Mouse (Mus musculus): ENCODE data around the gene Nrbf2. TPM values are rescaled to one million over a fixed set of nuclear protein-coding genes. Genes with fewer than 3 reads are reported as not detected.

Gene Nrbf2
- polyA plus RNA-seq (2015; fragmentation: Nextera tagmentation; extraction: Ambion mirVana), result 12.2 and 14.5 TPM in 2 replicates

DNA sequence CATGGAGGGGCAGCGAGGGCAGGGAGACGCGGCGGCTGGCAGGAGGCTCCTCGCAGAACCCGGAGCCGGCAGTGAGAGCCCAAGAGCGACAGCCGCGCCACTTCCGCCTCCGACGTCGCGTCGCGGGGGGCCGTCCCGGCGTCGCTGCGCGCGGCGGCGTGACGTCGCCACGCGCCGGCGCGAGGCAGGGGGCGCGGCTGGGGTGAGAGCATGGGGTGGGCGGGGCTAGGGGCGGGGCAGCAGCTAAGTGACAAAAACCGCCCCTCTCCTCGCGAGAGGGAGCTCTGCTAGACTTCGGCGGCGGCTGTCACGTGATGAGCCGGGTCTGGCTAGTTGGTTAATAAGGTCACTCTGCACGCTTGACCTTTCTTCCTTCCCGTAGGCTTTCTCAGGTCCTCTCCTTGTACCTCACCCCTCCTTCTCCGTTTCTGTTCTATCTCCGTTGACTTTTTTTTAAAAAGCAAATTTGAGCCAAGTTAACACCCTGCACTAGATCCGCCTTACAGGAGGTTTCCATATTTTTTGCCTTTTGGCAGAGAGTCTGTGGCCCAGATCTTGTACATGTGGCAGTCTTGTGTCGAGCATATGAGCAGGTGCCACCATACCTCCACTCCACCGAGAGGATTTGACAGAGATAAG is at the start of gene Nrbf2:
Gene Nrbf2, minus strand, starts transcription at position 130 of the 639 bp plus-strand sequence.
- Histone ChIP-seq H3K4me1 (ENCODE audit: control insufficient read depth, low read depth, low read length) (peaks cover 22% of the 10 kb centered on the region), H3K36me3 (ENCODE audit: control insufficient read depth, insufficient read depth) (no peaks in the 10 kb centered on the region), H3K9ac (ENCODE audit: low read depth, low read length) (peak within 1 kb of the TSS; percentile 92), H3K9me3 (replicated peaks; ENCODE audit: control insufficient read depth, low read length) (no peaks in the 10 kb centered on the region), H3K27ac (ENCODE audit: low read length) (peak within 1 kb of the TSS; percentile 74), H3K27me3 (ENCODE audit: control insufficient read depth, insufficient read depth, low read depth, low read length) (no peaks in the 10 kb centered on the region), H3K4me2 (ENCODE audit: low read depth, low read length) (peak within 1 kb of the TSS; percentile 95), H3K4me3 (ENCODE audit: low read depth, low read length) (peak within 1 kb of the TSS; percentile 89)
- WGBS (ENCODE audit: insufficient replicate concordance), result 2% methylated on average over 50 of the region's 52 CpGs
- peak; percentile 97 for ATAC-seq (ENCODE audit: low read depth)

DNA sequence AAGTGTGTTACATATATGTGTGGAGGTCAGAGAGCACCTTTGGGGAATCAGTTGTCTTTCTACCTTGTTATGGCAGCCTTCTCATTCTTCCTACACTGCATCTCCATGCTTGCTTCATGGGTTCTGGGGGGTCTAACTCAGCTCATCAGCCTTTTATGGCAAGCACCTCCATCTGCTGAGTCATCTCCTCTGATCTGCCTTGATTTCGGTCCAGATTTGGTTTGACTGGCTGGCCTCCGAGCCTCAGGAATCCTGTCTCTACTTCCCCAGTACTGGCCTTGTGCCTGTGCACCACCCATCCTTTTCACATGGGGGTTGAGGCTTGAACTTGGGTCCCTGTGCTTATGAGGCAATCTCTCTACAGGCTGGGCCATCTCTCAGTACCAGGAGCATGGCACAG is 45.5 kb upstream of the Nrbf2 start:
- Histone ChIP-seq H3K27ac (ENCODE audit: low read length) (no peak overlapping the region), H3K4me3 (ENCODE audit: low read depth, low read length) (no peak overlapping the region), H3K27me3 (ENCODE audit: control insufficient read depth, insufficient read depth, low read depth, low read length) (no peaks in the 10 kb centered on the region), H3K4me1 (ENCODE audit: control insufficient read depth, low read depth, low read length) (no peaks in the 10 kb centered on the region), H3K9ac (ENCODE audit: low read depth, low read length) (no peak overlapping the region), H3K36me3 (ENCODE audit: control insufficient read depth, insufficient read depth) (no peaks in the 10 kb centered on the region), H3K9me3 (replicated peaks; ENCODE audit: control insufficient read depth, low read length) (no peaks in the 10 kb centered on the region), H3K4me2 (ENCODE audit: low read depth, low read length) (no peak overlapping the region)
- 64% methylated on average over 2 of the region's 2 CpGs for WGBS (ENCODE audit: insufficient replicate concordance)
- ATAC-seq (ENCODE audit: low read depth), result no peak

DNA sequence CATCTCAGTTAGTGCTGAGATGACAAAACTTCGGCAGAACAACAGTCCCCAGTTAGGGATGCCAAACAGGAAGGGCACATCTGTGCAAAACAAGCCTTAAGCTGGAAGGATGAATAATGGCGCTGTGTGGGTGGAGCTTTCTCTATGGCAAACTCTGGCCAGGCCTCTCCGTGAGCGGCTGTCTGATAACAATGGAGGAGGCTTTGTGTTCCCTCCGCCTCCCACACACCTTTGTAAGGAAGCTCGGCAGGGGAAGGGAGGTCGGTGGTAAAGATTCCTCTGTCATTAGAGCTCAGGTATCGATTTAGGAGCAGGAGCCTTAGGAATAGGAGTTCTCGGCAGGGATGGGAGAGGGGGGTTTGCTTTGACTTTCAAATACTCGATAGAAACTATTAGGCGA is 44.6 kb upstream of the Nrbf2 start:
- no peak for ATAC-seq (ENCODE audit: low read depth)
- no peak overlapping the region for H3K4me2 ChIP-seq (ENCODE audit: low read depth, low read length)
- H3K27me3 ChIP-seq (ENCODE audit: control insufficient read depth, insufficient read depth, low read depth, low read length), result no peaks in the 10 kb centered on the region
- H3K36me3 ChIP-seq (ENCODE audit: control insufficient read depth, insufficient read depth), result no peaks in the 10 kb centered on the region
- WGBS (ENCODE audit: insufficient replicate concordance), result 54% methylated on average over 11 of the region's 11 CpGs
- H3K9me3 ChIP-seq (replicated peaks; ENCODE audit: control insufficient read depth, low read length), result no peaks in the 10 kb centered on the region
- H3K4me1 ChIP-seq (ENCODE audit: control insufficient read depth, low read depth, low read length), result no peaks in the 10 kb centered on the region
- no peak overlapping the region for H3K9ac ChIP-seq (ENCODE audit: low read depth, low read length)
- no peak overlapping the region for H3K27ac ChIP-seq (ENCODE audit: low read length)
- H3K4me3 ChIP-seq (ENCODE audit: low read depth, low read length), result no peak overlapping the region

DNA sequence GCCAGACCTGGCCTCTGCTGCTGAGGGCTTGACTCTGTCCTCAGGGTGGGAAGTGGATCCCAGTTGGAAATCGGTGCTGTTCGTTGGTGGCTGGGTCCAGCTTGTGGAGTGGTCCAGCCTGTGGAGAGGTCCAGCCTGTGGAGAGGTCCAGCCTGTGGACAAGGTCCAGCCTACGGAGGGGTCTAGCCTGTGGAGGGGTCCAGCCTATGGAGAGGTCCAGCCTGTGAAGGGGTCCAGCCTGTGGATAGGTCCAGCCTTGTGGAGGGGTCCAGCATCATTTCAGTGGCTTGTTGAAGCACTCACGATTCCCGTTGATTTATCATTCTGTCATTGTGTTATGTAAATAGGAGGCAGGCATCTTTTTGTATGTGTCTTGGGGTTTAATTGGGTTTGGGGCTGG is 43.1 kb upstream of the Nrbf2 start:
- Histone ChIP-seq H3K27ac (ENCODE audit: low read length) (no peak overlapping the region), H3K4me3 (ENCODE audit: low read depth, low read length) (no peak overlapping the region), H3K9me3 (replicated peaks; ENCODE audit: control insufficient read depth, low read length) (no peaks in the 10 kb centered on the region), H3K36me3 (ENCODE audit: control insufficient read depth, insufficient read depth) (no peaks in the 10 kb centered on the region), H3K27me3 (ENCODE audit: control insufficient read depth, insufficient read depth, low read depth, low read length) (no peaks in the 10 kb centered on the region), H3K4me1 (ENCODE audit: control insufficient read depth, low read depth, low read length) (no peaks in the 10 kb centered on the region), H3K4me2 (ENCODE audit: low read depth, low read length) (no peak overlapping the region), H3K9ac (ENCODE audit: low read depth, low read length) (no peak overlapping the region)
- WGBS (ENCODE audit: insufficient replicate concordance), result 81% methylated on average over 5 of the region's 5 CpGs
- no peak for ATAC-seq (ENCODE audit: low read depth)

DNA sequence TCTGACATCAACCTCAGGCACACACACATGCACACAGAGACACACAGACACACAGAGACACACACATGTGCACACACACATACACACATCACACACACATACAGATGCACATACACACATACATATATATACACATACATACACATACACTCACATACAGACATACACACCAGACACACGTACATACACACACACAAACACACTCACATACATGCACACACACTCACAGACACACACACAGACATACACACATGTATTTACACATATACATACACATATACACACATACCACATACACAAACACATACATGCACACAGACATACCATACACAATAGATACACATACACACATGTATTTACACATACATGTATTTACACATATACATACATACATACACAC is 38.9 kb upstream of the Nrbf2 start:
- Histone ChIP-seq H3K36me3 (ENCODE audit: control insufficient read depth, insufficient read depth) (no peaks in the 10 kb centered on the region), H3K4me2 (ENCODE audit: low read depth, low read length) (no peak overlapping the region), H3K27me3 (ENCODE audit: control insufficient read depth, insufficient read depth, low read depth, low read length) (no peaks in the 10 kb centered on the region), H3K9ac (ENCODE audit: low read depth, low read length) (no peak overlapping the region), H3K4me3 (ENCODE audit: low read depth, low read length) (no peak overlapping the region), H3K9me3 (replicated peaks; ENCODE audit: control insufficient read depth, low read length) (no peaks in the 10 kb centered on the region), H3K27ac (ENCODE audit: low read length) (no peak overlapping the region), H3K4me1 (ENCODE audit: control insufficient read depth, low read depth, low read length) (no peaks in the 10 kb centered on the region)
- ATAC-seq (ENCODE audit: low read depth), result no peak
- 50% methylated on average over 1 of the region's 1 CpGs for WGBS (ENCODE audit: insufficient replicate concordance)

DNA sequence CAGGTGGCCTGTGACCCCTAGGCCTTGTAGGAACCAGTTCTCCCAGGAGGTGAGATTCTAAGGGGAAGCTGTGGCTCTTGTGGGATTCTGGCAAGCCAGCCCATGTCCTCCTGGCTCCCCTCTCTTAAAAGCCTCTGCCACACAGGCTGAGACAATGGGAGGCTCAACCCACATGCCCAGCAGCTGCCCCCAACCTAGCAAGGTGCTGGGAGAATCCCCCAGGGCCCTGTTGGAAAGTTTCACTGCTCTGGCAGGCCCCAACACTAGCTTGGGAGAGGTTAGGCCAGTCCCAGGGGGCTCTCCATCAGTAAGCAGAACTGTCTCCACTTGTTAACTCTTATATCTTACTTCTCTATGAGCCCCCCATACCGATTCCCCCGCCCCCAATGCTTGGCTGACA is 36.3 kb upstream of the Nrbf2 start:
- H3K9ac ChIP-seq (ENCODE audit: low read depth, low read length), result no peak overlapping the region
- no peaks in the 10 kb centered on the region for H3K36me3 ChIP-seq (ENCODE audit: control insufficient read depth, insufficient read depth)
- no peaks in the 10 kb centered on the region for H3K9me3 ChIP-seq (replicated peaks; ENCODE audit: control insufficient read depth, low read length)
- no peaks in the 10 kb centered on the region; the same call in 1 of the 2 replicates for H3K4me1 ChIP-seq (ENCODE audit: control insufficient read depth, low read depth, low read length)
- H3K27me3 ChIP-seq (ENCODE audit: control insufficient read depth, insufficient read depth, low read depth, low read length), result peaks cover 4% of the 10 kb centered on the region; the same call in 1 of the 2 replicates
- no peak overlapping the region for H3K27ac ChIP-seq (ENCODE audit: low read length)
- no peak for ATAC-seq (ENCODE audit: low read depth)
- no peak overlapping the region for H3K4me2 ChIP-seq (ENCODE audit: low read depth, low read length)
- H3K4me3 ChIP-seq (ENCODE audit: low read depth, low read length), result no peak overlapping the region
- WGBS (ENCODE audit: insufficient replicate concordance), result 51% methylated on average over 2 of the region's 2 CpGs

DNA sequence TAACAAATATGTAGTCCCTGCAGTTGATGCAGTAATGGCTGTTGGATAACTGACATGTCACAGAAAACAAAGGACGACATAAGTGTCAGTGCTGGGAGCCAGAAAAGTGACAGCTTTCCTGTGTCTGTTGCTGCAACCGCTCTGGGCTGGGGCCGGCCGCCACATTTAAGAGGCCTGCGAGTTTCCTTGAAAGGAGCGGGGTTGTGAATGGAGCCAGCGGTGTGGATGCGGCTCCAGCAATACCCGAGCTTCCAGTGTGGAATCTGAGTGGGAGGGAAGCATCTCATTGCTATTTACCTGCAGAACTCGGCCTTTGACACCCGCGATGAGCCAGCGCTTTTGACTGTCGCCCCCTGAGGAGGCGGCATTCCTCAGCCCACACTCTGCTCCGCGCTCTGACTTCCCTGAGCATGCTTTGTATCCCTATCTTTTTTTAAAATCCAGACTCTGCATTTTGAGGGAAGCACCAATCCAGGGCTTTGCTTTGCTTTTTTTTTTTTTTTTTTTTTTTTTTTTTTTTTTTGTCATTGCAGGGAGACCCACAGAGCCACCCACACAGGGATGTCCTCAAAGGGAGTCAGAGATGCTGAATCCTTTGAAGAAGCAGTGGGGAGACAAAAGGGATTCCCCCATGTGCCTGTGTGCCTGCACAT is 35.2 kb upstream of the Nrbf2 start:
- H3K4me3 ChIP-seq (ENCODE audit: low read depth, low read length), result no peak overlapping the region
- no peak overlapping the region for H3K4me2 ChIP-seq (ENCODE audit: low read depth, low read length)
- no peak overlapping the region for H3K9ac ChIP-seq (ENCODE audit: low read depth, low read length)
- peaks cover 4% of the 10 kb centered on the region; the same call in 1 of the 2 replicates for H3K27me3 ChIP-seq (ENCODE audit: control insufficient read depth, insufficient read depth, low read depth, low read length)
- H3K4me1 ChIP-seq (ENCODE audit: control insufficient read depth, low read depth, low read length), result no peaks in the 10 kb centered on the region; the same call in 1 of the 2 replicates
- H3K36me3 ChIP-seq (ENCODE audit: control insufficient read depth, insufficient read depth), result no peaks in the 10 kb centered on the region
- WGBS (ENCODE audit: insufficient replicate concordance), result 51% methylated on average over 17 of the region's 17 CpGs
- no peaks in the 10 kb centered on the region for H3K9me3 ChIP-seq (replicated peaks; ENCODE audit: control insufficient read depth, low read length)
- no peak for ATAC-seq (ENCODE audit: low read depth)
- H3K27ac ChIP-seq (ENCODE audit: low read length), result no peak overlapping the region

DNA sequence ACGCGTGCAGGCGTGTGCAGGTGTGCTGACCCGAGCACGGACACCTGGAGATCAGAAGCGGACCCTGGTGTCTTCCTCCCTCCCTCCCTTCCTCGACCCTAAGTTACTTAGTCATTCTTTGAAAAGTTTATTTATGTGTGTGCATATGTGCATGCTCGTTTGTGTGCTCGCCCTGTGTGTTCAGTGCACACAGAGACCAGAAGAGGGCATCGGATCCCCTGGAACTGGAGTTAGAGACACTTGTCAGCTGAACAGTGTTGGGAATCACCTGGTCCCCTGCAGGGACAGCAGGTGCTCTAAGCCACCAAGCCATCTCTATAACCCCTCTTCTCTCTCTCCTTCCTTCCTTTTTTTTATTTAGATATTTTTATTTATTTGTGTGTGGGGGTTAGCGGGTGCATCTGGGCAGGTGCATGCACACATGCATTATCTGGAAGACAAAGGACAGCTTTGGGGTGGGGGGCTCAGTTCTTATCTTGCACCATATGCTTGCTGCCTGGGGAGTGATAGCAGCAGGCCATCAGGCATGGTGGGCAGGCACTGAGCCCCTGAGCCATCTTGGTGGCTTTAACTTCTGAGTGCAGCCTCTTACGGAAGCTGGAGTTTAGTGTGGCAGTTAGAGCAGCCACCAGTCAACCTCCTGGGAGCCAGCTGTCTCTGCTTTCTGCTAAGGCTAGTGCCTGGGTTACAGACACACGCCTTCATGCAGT is 34.1 kb upstream of the Nrbf2 start:
- Histone ChIP-seq H3K4me2 (ENCODE audit: low read depth, low read length) (no peak overlapping the region), H3K27me3 (ENCODE audit: control insufficient read depth, insufficient read depth, low read depth, low read length) (peaks cover 4% of the 10 kb centered on the region; the same call in 1 of the 2 replicates), H3K4me3 (ENCODE audit: low read depth, low read length) (no peak overlapping the region), H3K27ac (ENCODE audit: low read length) (no peak overlapping the region), H3K36me3 (ENCODE audit: control insufficient read depth, insufficient read depth) (no peaks in the 10 kb centered on the region), H3K9ac (ENCODE audit: low read depth, low read length) (no peak overlapping the region), H3K4me1 (ENCODE audit: control insufficient read depth, low read depth, low read length) (no peaks in the 10 kb centered on the region; the same call in 1 of the 2 replicates), H3K9me3 (replicated peaks; ENCODE audit: control insufficient read depth, low read length) (no peaks in the 10 kb centered on the region)
- 0 out of 2 replicates have a peak, but pooled peaks have one; percentile 24 for ATAC-seq (ENCODE audit: low read depth)
- 63% methylated on average over 13 of the region's 13 CpGs for WGBS (ENCODE audit: insufficient replicate concordance)

Data from liver, embryonic 16.5 days (tissue).